8 mouse cellular contexts compared by ENCODE assay signal in genomic region chr12:84996083-84996496, GRCm38 (mm10). TPM values are rescaled to one million over a fixed set of nuclear protein-coding genes. Genes with fewer than 3 reads are reported as not detected.
A peak's percentile ranks its signal among the peaks of the same experiment; 100 is the strongest.
DNase-seq lines count a peak whose midpoint lies in the region; ATAC-seq and TF ChIP-seq lines count a peak whose summit lies in the region.

Gene Ylpm1 (plus strand): TSS chr12:84996321.

- no peaks in the 10 kb centered on the region for H3K9me3 ChIP-seq in hindbrain, embryonic 13.5 days

- peak; percentile 85 for ATAC-seq in Patski
- ATAC-seq in hindbrain, embryonic 13.5 days (ENCODE audit: low FRiP score), result peak; percentile 97

- CTCF ChIA-PET in Patski (lab: Charles Lee), result interaction anchor here (1.4 kb wide), 1 partner anchor 119 kb away, joined by 4 read pairs; the partner anchor contains the start of gene Ltbp2

- H3K27ac ChIP-seq in hindbrain, embryonic 13.5 days, result peak within 1 kb of the TSS; percentile 94

- peak; percentile 85 for TF ChIP-seq CTCF in Patski (IDR thresholded peaks at IDR 0.05)

- DNase-seq in Patski (ENCODE audit: low read depth, low spot score), result peak; percentile 94
- DNase-seq in cerebellum, postnatal 14 days, result peak; percentile 98 to 99
- peak; percentile 95 to 96 for DNase-seq in frontal cortex, postnatal 14 days (ENCODE audit: low spot score in 2 of 2)
- DNase-seq in layer of hippocampus, postnatal 25 days (ENCODE audit: extremely low spot score in 1 of 2, low spot score in 1 of 2), result peak; percentile 94 to 95
- DNase-seq in lung, postnatal 25 days (ENCODE audit: low spot score), result peak; percentile 98
- DNase-seq in retina, embryonic 14.5 days (ENCODE audit: low spot score), result peak; percentile 98
- peak; percentile 98 for DNase-seq in thymus, postnatal 4 days

- H3K27me3 ChIP-seq in Patski, result peaks cover 7% of the 10 kb centered on the region
- no peaks in the 10 kb centered on the region for H3K27me3 ChIP-seq in hindbrain, embryonic 13.5 days

- under 1% methylated on average over 45 of the region's 45 CpGs for WGBS in hindbrain, embryonic 13.5 days

- H3K4me1 ChIP-seq in hindbrain, embryonic 13.5 days (replicated peaks), result peaks cover 27% of the 10 kb centered on the region

- peak within 1 kb of the TSS; percentile 99 for H3K4me3 ChIP-seq in hindbrain, embryonic 13.5 days

- in situ Hi-C loops in Patski (cut with MboI; ENCODE audit: low pct_unique_long_range_greater_than_20kb), result no loop called here

- peak within 1 kb of the TSS; percentile 85 for H3K4me2 ChIP-seq in hindbrain, embryonic 13.5 days

- POLR2A ChIA-PET in Patski (lab: Charles Lee), result no interaction called here

- no peaks in the 10 kb centered on the region for H3K36me3 ChIP-seq in hindbrain, embryonic 13.5 days

- H3K9ac ChIP-seq in hindbrain, embryonic 13.5 days, result peak within 1 kb of the TSS; percentile 100

RNA-seq across cellular contexts. Expression of gene Ylpm1, which starts in this region (rescaled TPM):
- 41.0 TPM for polyA plus RNA-seq in Patski (2021)
- polyA plus RNA-seq in hindbrain, embryonic 13.5 days (2015; fragmentation: Nextera tagmentation; extraction: Ambion mirVana), result 35.5 and 37.8 TPM in 2 replicates
- 100 to 1,000 TPM in 1 of 2 experiments, 10 to 100 TPM in 1; 98.2 to 136 TPM for total RNA-seq in layer of hippocampus, postnatal 25 days (2021)

Comparison
In these comparisons a context has a peak if more than half of its experiments do, and no peak if none do; other contexts are left out.
1. Peak in every context shown above with its lines: DNase-seq, ATAC-seq, H3K4me3 ChIP-seq and H3K27ac ChIP-seq.